ENCODE assay signal across 21 mouse cellular contexts in the genomic region with DNA sequence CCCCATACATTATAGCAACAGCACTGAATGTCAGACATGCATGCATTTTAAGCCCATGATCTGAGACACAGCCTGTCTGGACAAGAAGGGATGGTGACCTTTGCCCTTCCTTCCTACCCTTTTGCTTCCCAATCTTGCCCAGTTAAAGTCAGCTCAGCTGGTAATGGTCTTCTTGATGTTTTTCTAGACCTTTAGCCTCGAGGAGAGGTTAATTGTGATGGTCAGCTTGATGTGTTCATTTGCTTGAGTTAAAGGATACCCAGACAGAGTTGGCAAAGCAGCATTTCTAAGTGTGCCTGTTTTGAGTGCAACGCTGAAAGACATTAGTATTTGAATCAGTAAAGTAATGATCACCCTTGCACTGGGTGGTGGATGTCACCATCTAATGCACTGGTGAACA.
"Had no signal": no experiment of that assay in that cellular context is flagged by ENCODE, and none has a peak within 500 bp of the region (broad histone marks: within the 10 kb centered on the region; RNA-seq: fewer than 3 reads in every experiment).

No protein-coding gene starts in this region.

- H3K36me3 ChIP-seq: heart, embryonic 13.5 days; heart, embryonic 15.5 days; hindbrain, embryonic 13.5 days; hindbrain, embryonic 15.5 days; limb, embryonic 13.5 days; limb, embryonic 15.5 days; liver, embryonic 12.5 days had no signal

- H3K4me3 ChIP-seq: heart, adult 2 months; heart, embryonic 13.5 days; heart, embryonic 15.5 days; hindbrain, embryonic 13.5 days; hindbrain, embryonic 15.5 days; limb, embryonic 13.5 days; limb, embryonic 15.5 days; liver, embryonic 12.5 days had no signal

- H3K4me2 ChIP-seq: heart, embryonic 11.5 days; heart, embryonic 13.5 days; heart, embryonic 15.5 days; hindbrain, embryonic 13.5 days; hindbrain, embryonic 15.5 days; limb, embryonic 13.5 days; limb, embryonic 15.5 days; liver, embryonic 12.5 days had no signal

- DNase-seq: gastrocnemius, postnatal 14 days; gastrocnemius, postnatal 36 days; heart, adult 11 months; heart, adult 2 months; heart, postnatal 14 days; heart, postnatal 36 days; kidney, adult 18-20 months; layer of hippocampus, adult 9-11 months; layer of hippocampus, postnatal 36 days; left cerebral cortex, postnatal 4 days had no signal

- H3K9me3 ChIP-seq: heart, embryonic 13.5 days; heart, embryonic 15.5 days; hindbrain, embryonic 13.5 days; hindbrain, embryonic 15.5 days; limb, embryonic 13.5 days; limb, embryonic 15.5 days; liver, embryonic 12.5 days had no signal

- H3K27ac ChIP-seq: heart, adult 2 months; heart, embryonic 13.5 days; heart, embryonic 15.5 days; hindbrain, embryonic 13.5 days; hindbrain, embryonic 15.5 days; hindbrain, postnatal 0 days; limb, embryonic 13.5 days; limb, embryonic 15.5 days; liver, embryonic 12.5 days; liver, embryonic 14.5 days had no signal

- H3K4me1 ChIP-seq: heart, embryonic 13.5 days; heart, embryonic 15.5 days; hindbrain, embryonic 13.5 days; hindbrain, embryonic 15.5 days; limb, embryonic 13.5 days; limb, embryonic 15.5 days; liver, embryonic 12.5 days had no signal

- ATAC-seq: hindbrain, postnatal 0 days; intestine, embryonic 16.5 days; liver, embryonic 12.5 days had no signal

- H3K27me3 ChIP-seq: heart, embryonic 13.5 days; heart, embryonic 15.5 days; hindbrain, embryonic 13.5 days; hindbrain, embryonic 15.5 days; limb, embryonic 13.5 days; limb, embryonic 15.5 days; liver, embryonic 12.5 days had no signal

- H3K9ac ChIP-seq: heart, embryonic 13.5 days; heart, embryonic 15.5 days; hindbrain, embryonic 13.5 days; hindbrain, embryonic 15.5 days; limb, embryonic 13.5 days; limb, embryonic 15.5 days; liver, embryonic 12.5 days; liver, embryonic 14.5 days had no signal
